Mouse (Mus musculus): Measurements from ENCODE around the gene Traf3ip2. TPM values are rescaled to one million over a fixed set of nuclear protein-coding genes. Genes with fewer than 3 reads are reported as not detected.

The Traf3ip2 gene
- polyA plus RNA-seq, 1 experiment, result 2.9 TPM

DNA sequence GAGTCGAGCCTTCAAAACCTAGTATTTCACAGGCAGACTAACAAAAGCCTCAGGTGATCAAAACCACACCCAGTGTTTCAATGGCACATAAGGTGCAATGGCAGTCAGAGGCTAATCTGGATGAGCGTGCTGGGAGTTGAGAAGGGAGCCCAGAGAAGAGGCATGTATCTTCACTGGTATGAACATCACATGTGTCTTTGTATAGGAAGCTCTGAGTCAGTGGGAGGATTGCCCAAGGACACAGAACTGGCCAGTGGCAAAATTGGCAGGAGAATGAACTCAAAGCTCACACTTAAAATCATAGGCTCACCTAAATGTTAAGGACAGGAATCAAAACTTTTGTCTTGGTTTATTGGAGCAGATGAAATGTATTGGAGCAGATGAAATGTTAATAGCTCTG, 70.7 kb downstream of the Traf3ip2 start:
- no peaks in the 10 kb centered on the region for H3K79me2 ChIP-seq (ENCODE audit: control insufficient read depth, insufficient read depth)
- no peak overlapping the region for H3ac ChIP-seq (ENCODE audit: control insufficient read depth, insufficient read length, low read depth)
- no peaks in the 10 kb centered on the region for H3K79me3 ChIP-seq (ENCODE audit: low read depth)
- no peaks in the 10 kb centered on the region for H3K27me3 ChIP-seq (ENCODE audit: control insufficient read depth, insufficient read depth, insufficient read length)
- H3K36me3 ChIP-seq (ENCODE audit: control insufficient read depth, insufficient read depth), result no peaks in the 10 kb centered on the region
- TF ChIP-seq MYOG (IDR thresholded peaks at IDR 0.05; ENCODE audit: control insufficient read depth, extremely low read depth, insufficient read length), result no peak
- no peak for TF ChIP-seq USF1 (IDR thresholded peaks at IDR 0.05; ENCODE audit: low read depth)
- no peak for TF ChIP-seq FOSL1 (IDR thresholded peaks at IDR 0.05; ENCODE audit: insufficient read depth, low read length, poor library complexity, severe bottlenecking)
- no peak for TF ChIP-seq MYOD1 (IDR thresholded peaks at IDR 0.05; ENCODE audit: control insufficient read depth, insufficient read length, low read depth)
- no peak for TF ChIP-seq CEBPB (IDR thresholded peaks at IDR 0.05; ENCODE audit: low read depth)
- TF ChIP-seq MAX (IDR thresholded peaks at IDR 0.05), result no peak
- TF ChIP-seq CTCF (IDR thresholded peaks at IDR 0.05; ENCODE audit: control insufficient read depth, insufficient read depth, insufficient read length), result no peak
- no peak overlapping the region for H3K4me3 ChIP-seq (ENCODE audit: insufficient read depth, poor library complexity, severe bottlenecking)

DNA sequence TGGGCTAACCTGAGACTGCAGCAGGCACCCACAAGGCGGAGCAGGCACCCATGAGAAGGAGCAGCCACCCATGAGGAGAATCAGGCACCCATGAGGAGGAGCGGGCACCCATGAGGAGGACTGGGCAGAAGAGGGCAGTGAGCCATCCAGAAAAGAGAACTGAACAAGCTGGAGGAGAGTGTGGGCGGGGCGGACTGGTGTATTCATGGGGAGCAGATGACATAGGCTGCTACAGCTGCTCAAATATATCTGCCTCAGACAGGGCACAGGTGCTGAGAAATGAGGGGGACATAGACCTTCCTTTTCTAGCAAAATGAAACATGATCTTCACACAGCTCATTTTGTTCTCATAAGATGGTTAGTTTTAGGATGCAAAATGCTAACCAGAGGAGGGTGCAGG, 74.1 kb downstream of the Traf3ip2 start:
- Histone ChIP-seq H3K36me3 (ENCODE audit: control insufficient read depth, insufficient read depth) (no peaks in the 10 kb centered on the region), H3K79me3 (ENCODE audit: low read depth) (no peaks in the 10 kb centered on the region), H3K79me2 (ENCODE audit: control insufficient read depth, insufficient read depth) (no peaks in the 10 kb centered on the region), H3ac (ENCODE audit: control insufficient read depth, insufficient read length, low read depth) (no peak overlapping the region), H3K4me3 (ENCODE audit: insufficient read depth, poor library complexity, severe bottlenecking) (no peak overlapping the region), H3K27me3 (ENCODE audit: control insufficient read depth, insufficient read depth, insufficient read length) (no peaks in the 10 kb centered on the region)
- TF ChIP-seq MYOD1 (IDR thresholded peaks at IDR 0.05; ENCODE audit: control insufficient read depth, insufficient read length, low read depth), result peak; percentile 70
- no peak for TF ChIP-seq FOSL1 (IDR thresholded peaks at IDR 0.05; ENCODE audit: insufficient read depth, low read length, poor library complexity, severe bottlenecking)

DNA sequence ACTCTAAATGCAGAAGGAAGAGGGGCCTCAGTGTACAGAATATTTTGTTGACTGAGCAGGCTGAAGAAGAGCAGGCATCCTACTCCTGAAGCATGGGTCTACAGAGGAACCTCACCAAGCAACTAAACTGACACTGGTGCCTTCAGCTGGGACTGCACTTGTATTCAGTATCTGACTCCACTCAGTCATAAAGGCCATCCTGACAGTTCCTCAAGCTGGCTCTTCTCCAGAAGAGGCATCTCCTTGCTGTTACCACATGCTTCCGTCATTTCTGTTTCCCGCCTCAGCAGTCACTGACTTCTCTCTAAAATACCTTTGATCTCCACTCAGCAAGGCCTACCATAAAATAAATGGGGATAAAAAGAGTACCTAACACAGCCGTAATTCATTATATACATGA, 75.1 kb downstream of the Traf3ip2 start:
- Histone ChIP-seq H3K36me3 (ENCODE audit: control insufficient read depth, insufficient read depth) (no peaks in the 10 kb centered on the region), H3K4me3 (ENCODE audit: insufficient read depth, poor library complexity, severe bottlenecking) (no peak overlapping the region), H3K27me3 (ENCODE audit: control insufficient read depth, insufficient read depth, insufficient read length) (no peaks in the 10 kb centered on the region), H3K79me3 (ENCODE audit: low read depth) (no peaks in the 10 kb centered on the region), H3ac (ENCODE audit: control insufficient read depth, insufficient read length, low read depth) (no peak overlapping the region), H3K79me2 (ENCODE audit: control insufficient read depth, insufficient read depth) (no peaks in the 10 kb centered on the region)
- TF ChIP-seq CEBPB (IDR thresholded peaks at IDR 0.05; ENCODE audit: low read depth), result no peak
- no peak for TF ChIP-seq CTCF (IDR thresholded peaks at IDR 0.05; ENCODE audit: control insufficient read depth, insufficient read depth, insufficient read length)
- no peak for TF ChIP-seq USF1 (IDR thresholded peaks at IDR 0.05; ENCODE audit: low read depth)
- no peak for TF ChIP-seq MYOD1 (IDR thresholded peaks at IDR 0.05; ENCODE audit: control insufficient read depth, insufficient read length, low read depth)
- no peak for TF ChIP-seq FOSL1 (IDR thresholded peaks at IDR 0.05; ENCODE audit: insufficient read depth, low read length, poor library complexity, severe bottlenecking)
- TF ChIP-seq MYOG (IDR thresholded peaks at IDR 0.05; ENCODE audit: control insufficient read depth, extremely low read depth, insufficient read length), result no peak
- TF ChIP-seq MAX (IDR thresholded peaks at IDR 0.05), result no peak

DNA sequence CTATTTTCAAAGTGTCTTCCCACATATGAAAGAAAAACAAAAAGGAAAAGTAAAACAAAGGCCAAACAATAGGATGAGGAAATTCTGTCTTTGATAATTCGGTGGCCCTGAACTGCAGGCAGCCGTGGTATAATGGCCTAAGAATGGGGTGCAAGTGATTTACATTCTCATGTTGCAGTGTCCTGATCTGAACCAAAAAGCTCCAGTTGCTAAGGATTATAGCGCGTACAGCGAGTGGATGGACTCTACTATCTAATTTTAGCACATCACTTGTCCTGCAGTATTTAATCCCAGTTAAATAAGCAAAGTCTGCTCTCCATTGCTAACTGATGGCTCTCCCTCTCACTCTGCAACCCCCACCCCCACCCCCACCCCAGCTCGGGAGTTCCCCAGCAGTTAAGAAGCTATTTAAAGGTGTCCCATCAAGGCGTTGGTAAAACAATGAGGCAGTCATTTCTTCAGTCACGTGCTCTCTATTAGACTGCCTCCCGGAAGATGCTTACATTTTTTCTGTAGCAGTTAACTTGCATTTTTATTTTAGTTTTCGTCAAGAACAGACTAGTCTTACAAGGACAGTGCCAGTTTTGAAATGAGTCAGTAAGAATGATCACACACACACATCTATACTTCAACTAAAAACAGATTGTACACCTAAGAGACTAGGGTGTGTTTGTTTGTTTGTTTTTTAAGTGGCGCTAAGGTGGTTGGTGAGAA, 78.8 kb downstream of the Traf3ip2 start:
- Histone ChIP-seq H3ac (ENCODE audit: control insufficient read depth, insufficient read length, low read depth) (no peak overlapping the region), H3K79me2 (ENCODE audit: control insufficient read depth, insufficient read depth) (no peaks in the 10 kb centered on the region), H3K36me3 (ENCODE audit: control insufficient read depth, insufficient read depth) (no peaks in the 10 kb centered on the region), H3K79me3 (ENCODE audit: low read depth) (no peaks in the 10 kb centered on the region), H3K4me3 (ENCODE audit: insufficient read depth, poor library complexity, severe bottlenecking) (no peak overlapping the region), H3K27me3 (ENCODE audit: control insufficient read depth, insufficient read depth, insufficient read length) (no peaks in the 10 kb centered on the region)
- TF ChIP-seq MYOD1 (IDR thresholded peaks at IDR 0.05; ENCODE audit: control insufficient read depth, insufficient read length, low read depth) (no peak), CEBPB (IDR thresholded peaks at IDR 0.05; ENCODE audit: low read depth) (no peak), MYOG (IDR thresholded peaks at IDR 0.05; ENCODE audit: control insufficient read depth, extremely low read depth, insufficient read length) (no peak), USF1 (IDR thresholded peaks at IDR 0.05; ENCODE audit: low read depth) (peak; percentile 47)

DNA sequence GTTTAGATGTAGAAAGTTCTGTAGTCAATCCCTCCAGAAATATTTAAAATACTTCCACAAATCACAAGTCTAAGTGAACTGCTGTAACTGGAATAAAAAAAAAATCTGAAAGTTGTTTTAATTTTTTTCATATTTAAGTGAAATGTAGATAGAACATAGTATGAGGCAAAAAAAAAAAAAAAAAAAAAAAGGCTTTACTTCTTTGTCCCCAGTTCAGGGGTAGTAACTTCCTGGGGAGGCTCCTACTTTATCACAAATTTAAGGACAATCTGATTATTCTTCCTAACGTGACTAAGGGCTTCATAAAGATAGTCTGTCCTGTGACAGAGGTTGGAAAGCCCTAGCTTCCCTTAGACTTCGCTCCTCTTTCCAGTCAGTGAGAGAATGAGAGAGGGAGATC, 79.4 kb downstream of the Traf3ip2 start:
- no peaks in the 10 kb centered on the region for H3K36me3 ChIP-seq (ENCODE audit: control insufficient read depth, insufficient read depth)
- no peak overlapping the region for H3K4me3 ChIP-seq (ENCODE audit: insufficient read depth, poor library complexity, severe bottlenecking)
- no peaks in the 10 kb centered on the region for H3K79me3 ChIP-seq (ENCODE audit: low read depth)
- H3K79me2 ChIP-seq (ENCODE audit: control insufficient read depth, insufficient read depth), result no peaks in the 10 kb centered on the region
- H3ac ChIP-seq (ENCODE audit: control insufficient read depth, insufficient read length, low read depth), result no peak overlapping the region
- TF ChIP-seq CEBPB (IDR thresholded peaks at IDR 0.05; ENCODE audit: low read depth) (no peak), USF1 (IDR thresholded peaks at IDR 0.05; ENCODE audit: low read depth) (no peak), MYOG (IDR thresholded peaks at IDR 0.05; ENCODE audit: control insufficient read depth, extremely low read depth, insufficient read length) (no peak), MAX (IDR thresholded peaks at IDR 0.05) (no peak), MYOD1 (IDR thresholded peaks at IDR 0.05; ENCODE audit: control insufficient read depth, insufficient read length, low read depth) (no peak), CTCF (IDR thresholded peaks at IDR 0.05; ENCODE audit: control insufficient read depth, insufficient read depth, insufficient read length) (no peak), FOSL1 (IDR thresholded peaks at IDR 0.05; ENCODE audit: insufficient read depth, low read length, poor library complexity, severe bottlenecking) (no peak)
- no peaks in the 10 kb centered on the region for H3K27me3 ChIP-seq (ENCODE audit: control insufficient read depth, insufficient read depth, insufficient read length)

Other genes with a start within 250 kb of the Traf3ip2 start
- 16.1 TPM for gene Fyn, start 244.1 kb upstream of the Traf3ip2 start, polyA plus RNA-seq (2012; fragmentation: generic; extraction: Trizol)
- 1.8 TPM for gene Rev3l, start 119.2 kb downstream of the Traf3ip2 start, polyA plus RNA-seq (2012; fragmentation: generic; extraction: Trizol)